Mouse (Mus musculus) heart, embryonic 13.5 days (tissue): ENCODE measurements around the gene Sorl1. TPM values are rescaled to one million over a fixed set of nuclear protein-coding genes. Genes with fewer than 3 reads are reported as not detected.

Experiments
- ATAC-seq: fragments of 200-750 bp; cut with Nextera tagmentation; 2 replicates; pipeline ENCODE4 v1.8.0; 2017; ENCODE audit warnings: moderate TSS enrichment; ENCODE audit not compliant: insufficient number of reproducible peaks, low FRiP score, low TSS enrichment; ENCODE audit errors: extremely low read depth
- H3K27ac ChIP-seq: fragments of 300-500 bp; sonication (generic); replicated peaks from 2 replicates; pipeline ENCODE4 v1.5.1; 2015; ENCODE audit warnings: moderate library complexity, mild to moderate bottlenecking, inconsistent platforms
- H3K27me3 ChIP-seq: fragments of 300-500 bp; sonication (generic); replicated peaks from 2 replicates; pipeline ENCODE4 v1.6.1; 2015; ENCODE audit warnings: mild to moderate bottlenecking, inconsistent platforms
- H3K36me3 ChIP-seq: fragments of 300-500 bp; sonication (generic); 2 replicates; pipeline ENCODE4 v1.6.1; 2015; ENCODE audit warnings: mild to moderate bottlenecking, inconsistent platforms
- H3K4me1 ChIP-seq: fragments of 300-500 bp; sonication (generic); 2 replicates; pipeline ENCODE4 v1.6.1; 2015; ENCODE audit warnings: inconsistent platforms
- H3K4me2 ChIP-seq: fragments of 300-500 bp; sonication (generic); 2 replicates; pipeline ENCODE4 v1.6.1; 2015; ENCODE audit warnings: inconsistent platforms, mild to moderate bottlenecking, moderate library complexity
- H3K4me3 ChIP-seq: fragments of 300-500 bp; sonication (generic); 2 replicates; pipeline ENCODE4 v1.5.1; 2015; ENCODE audit warnings: moderate library complexity, mild to moderate bottlenecking, inconsistent platforms
- H3K9ac ChIP-seq: fragments of 300-500 bp; sonication (generic); 2 replicates; pipeline ENCODE4 v1.6.1; 2015; ENCODE audit warnings: inconsistent platforms, mild to moderate bottlenecking, moderate library complexity
- H3K9me3 ChIP-seq: fragments of 300-500 bp; sonication (generic); 2 replicates; pipeline ENCODE4 v1.6.1; 2016; ENCODE audit warnings: inconsistent platforms
- WGBS: fragments of 180-500 bp; shearing (Covaris S2); methylation state at CpG from one replicate; pipeline ENCODE4 v1.1.7; 2015; ENCODE audit warnings: mixed read lengths; 5-methylcytosine and 5-hydroxymethylcytosine counted together
- polyA plus RNA-seq: library from polyadenylated mRNA; unstranded; fragments of >200 nt; fragmentation: Nextera tagmentation; extraction: Ambion mirVana; gene quantifications from 2 replicates; pipeline ENCODE4 v1.2.1, GENCODE M21; 2015

Gene Sorl1
- polyA plus RNA-seq, 1 experiment from 2014 or later = 3.7 TPM

DNA sequence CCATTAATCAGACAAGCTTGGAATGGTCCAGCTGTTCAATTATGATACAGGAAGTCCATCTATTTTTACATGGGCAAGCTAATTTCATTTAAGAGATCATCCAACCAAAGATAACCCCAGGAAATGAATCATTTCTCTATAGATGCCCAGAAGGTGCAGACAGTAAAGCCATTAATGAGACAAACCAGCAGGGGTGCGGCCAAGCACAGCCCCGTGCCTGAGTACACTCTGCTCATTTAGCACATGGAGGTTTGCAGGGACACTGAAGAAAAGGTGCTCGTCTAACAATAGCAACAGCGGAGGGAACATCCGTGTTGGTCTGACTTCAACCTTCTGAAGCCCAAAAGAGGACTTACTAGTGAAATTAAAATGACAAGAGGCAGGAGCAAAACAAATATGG is 76.3 kb downstream of the Sorl1 start:
- ATAC-seq = no peak
- Histone ChIP-seq H3K27ac (no peak overlapping the region), H3K9me3 (peaks cover 3% of the 10 kb centered on the region; the same call in 1 of the 2 replicates), H3K4me2 (peak overlapping the region; percentile 20; the same call in 1 of the 2 replicates), H3K4me1 (peaks cover 20% of the 10 kb centered on the region), H3K27me3 (peaks cover 15% of the 10 kb centered on the region; the same call in 1 of the 2 replicates), H3K36me3 (0 out of 2 replicates have a peak, but pooled peaks cover 6% of the 10 kb centered on the region), H3K4me3 (no peak overlapping the region), H3K9ac (no peak overlapping the region)
- WGBS = 25% methylated on average over 5 of the region's 5 CpGs

DNA sequence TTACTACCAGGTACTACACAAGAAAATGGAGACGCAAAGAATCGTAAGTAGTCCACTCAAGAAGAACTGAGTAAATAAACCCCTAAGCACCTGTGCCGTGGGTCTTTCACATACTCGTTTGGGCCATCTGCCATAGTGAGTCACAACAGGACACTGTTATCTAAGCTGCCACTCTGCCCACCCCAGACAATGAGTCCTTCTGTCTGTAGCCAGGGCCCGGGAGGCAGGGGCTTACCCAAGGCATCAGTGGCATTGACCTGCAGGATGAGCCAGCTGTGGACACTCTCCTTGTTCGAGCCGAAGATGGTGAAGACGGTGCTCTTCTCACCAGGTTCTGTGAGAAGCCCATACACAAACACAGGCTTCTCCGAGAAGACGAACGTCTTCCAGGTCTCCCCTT is 77.8 kb downstream of the Sorl1 start:
- no peak overlapping the region for H3K4me2 ChIP-seq
- WGBS = 71% methylated on average over 11 of the region's 11 CpGs

DNA sequence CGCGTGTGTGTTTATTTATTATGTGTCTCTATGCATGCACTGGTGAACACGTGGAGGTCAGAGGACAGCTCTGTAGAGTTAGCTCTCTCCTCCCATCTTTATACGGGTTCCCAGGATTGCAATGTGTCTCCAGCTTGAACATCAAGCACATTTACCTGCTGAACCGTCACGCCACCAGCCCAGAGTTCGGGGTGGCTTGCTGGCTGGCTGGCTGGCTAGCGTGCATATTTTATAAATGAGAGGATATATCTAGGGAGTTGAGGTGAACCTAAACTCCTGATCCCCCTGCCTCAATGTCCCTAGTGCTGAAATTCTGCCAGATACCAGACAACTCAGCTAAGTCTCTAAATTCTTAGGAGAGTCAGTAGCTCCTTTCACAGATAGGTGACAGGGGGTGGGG is 79.4 kb downstream of the Sorl1 start:
- Histone ChIP-seq H3K36me3 (0 out of 2 replicates have a peak, but pooled peaks cover 6% of the 10 kb centered on the region), H3K9me3 (no peaks in the 10 kb centered on the region), H3K4me1 (peaks cover 15% of the 10 kb centered on the region), H3K4me3 (no peak overlapping the region), H3K9ac (no peak overlapping the region), H3K27me3 (peaks cover 11% of the 10 kb centered on the region; the same call in 1 of the 2 replicates), H3K27ac (no peak overlapping the region), H3K4me2 (no peak overlapping the region)
- ATAC-seq = no peak
- 86% methylated on average over 8 of the region's 8 CpGs for WGBS

More for the DNA sequence above, 77.8 kb downstream of the Sorl1 start:
- Histone ChIP-seq H3K9ac (no peak overlapping the region), H3K4me1 (peaks cover 15% of the 10 kb centered on the region), H3K27ac (no peak overlapping the region), H3K9me3 (peaks cover 3% of the 10 kb centered on the region; the same call in 1 of the 2 replicates), H3K27me3 (peaks cover 15% of the 10 kb centered on the region; the same call in 1 of the 2 replicates), H3K36me3 (0 out of 2 replicates have a peak, but pooled peaks cover 6% of the 10 kb centered on the region), H3K4me3 (no peak overlapping the region)
- ATAC-seq = no peak

DNA sequence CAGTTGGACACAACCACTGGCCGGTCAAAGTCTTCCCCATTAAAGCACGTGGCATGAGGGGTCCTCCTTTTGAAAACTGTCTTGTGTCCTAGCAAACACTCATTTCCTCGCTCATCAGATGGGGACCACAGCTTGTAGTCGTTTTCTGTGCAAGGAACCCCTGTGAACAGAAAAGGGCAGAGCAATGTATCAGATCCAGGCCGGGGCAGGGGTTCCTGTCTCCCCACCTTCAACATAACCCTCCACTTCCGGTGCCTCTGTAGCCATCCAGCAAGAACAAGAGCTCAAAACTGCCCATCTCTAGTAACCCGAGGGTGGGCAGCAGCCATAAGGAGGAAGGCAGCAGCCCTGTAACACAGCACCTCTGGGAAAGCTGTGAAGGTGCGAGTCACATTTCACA is 80.2 kb downstream of the Sorl1 start:
- 82% methylated on average over 8 of the region's 8 CpGs for WGBS

DNA sequence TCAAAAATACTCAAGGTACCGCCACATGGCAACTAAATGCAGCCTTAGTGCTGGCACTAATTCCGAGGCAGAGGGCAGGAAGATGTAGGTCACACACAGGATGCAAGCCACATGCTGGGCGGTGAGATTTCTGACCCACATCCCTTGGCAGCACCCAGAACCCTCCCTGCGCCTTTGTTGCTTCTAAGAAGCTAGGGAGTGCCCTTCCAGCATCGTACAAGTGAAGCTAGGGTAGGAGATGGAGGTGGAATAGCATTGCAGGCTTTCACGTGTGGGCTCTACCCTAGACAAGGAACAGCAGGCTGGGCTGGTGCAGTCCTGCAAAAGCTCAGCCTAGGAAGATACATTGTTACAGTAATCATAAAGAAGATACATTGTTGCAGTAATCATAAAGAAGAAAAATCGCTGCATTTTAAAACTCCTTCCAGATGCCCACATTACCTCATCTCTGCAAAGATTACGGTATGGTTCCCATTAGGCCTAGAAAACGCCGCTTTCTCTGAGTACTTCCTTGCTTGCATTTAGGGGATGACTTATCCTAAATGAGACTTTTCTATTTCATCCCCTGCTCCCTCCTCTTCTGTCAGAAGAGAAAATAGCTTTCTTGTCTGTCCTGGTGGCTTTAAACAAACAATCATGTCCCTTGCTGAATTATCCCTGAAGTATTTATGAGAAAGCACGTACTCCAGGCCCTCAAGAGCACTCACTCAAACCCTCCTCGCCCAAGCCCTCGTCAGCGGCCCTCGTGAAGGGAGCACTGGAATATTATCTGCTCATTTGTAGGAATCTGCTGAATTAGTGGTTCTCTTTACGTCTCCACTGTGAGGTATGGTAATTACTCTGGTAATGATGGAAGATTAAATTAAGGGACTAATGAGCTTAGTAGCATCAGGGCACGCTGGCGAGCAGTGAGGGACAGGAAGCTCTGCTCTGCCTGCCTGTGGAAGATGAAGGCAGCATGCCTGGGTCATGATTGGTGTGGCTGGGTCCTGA is 84.8 kb downstream of the Sorl1 start:
- Histone ChIP-seq H3K9me3 (no peaks in the 10 kb centered on the region), H3K4me1 (peaks cover 10% of the 10 kb centered on the region), H3K27ac (no peak overlapping the region), H3K9ac (no peak overlapping the region), H3K27me3 (0 out of 2 replicates have a peak, but pooled peaks cover 3% of the 10 kb centered on the region), H3K4me3 (no peak overlapping the region), H3K4me2 (no peak overlapping the region), H3K36me3 (0 out of 2 replicates have a peak, but pooled peaks cover 6% of the 10 kb centered on the region)
- no peak for ATAC-seq
- 60% methylated on average over 18 of the region's 18 CpGs for WGBS

More for the DNA sequence above, 80.2 kb downstream of the Sorl1 start:
- H3K9me3 ChIP-seq = no peaks in the 10 kb centered on the region
- H3K4me2 ChIP-seq = no peak overlapping the region
- peaks cover 15% of the 10 kb centered on the region for H3K4me1 ChIP-seq
- ATAC-seq = no peak
- H3K27ac ChIP-seq = no peak overlapping the region
- H3K9ac ChIP-seq = no peak overlapping the region
- peaks cover 11% of the 10 kb centered on the region; the same call in 1 of the 2 replicates for H3K27me3 ChIP-seq
- H3K36me3 ChIP-seq = 0 out of 2 replicates have a peak, but pooled peaks cover 6% of the 10 kb centered on the region
- H3K4me3 ChIP-seq = no peak overlapping the region

DNA sequence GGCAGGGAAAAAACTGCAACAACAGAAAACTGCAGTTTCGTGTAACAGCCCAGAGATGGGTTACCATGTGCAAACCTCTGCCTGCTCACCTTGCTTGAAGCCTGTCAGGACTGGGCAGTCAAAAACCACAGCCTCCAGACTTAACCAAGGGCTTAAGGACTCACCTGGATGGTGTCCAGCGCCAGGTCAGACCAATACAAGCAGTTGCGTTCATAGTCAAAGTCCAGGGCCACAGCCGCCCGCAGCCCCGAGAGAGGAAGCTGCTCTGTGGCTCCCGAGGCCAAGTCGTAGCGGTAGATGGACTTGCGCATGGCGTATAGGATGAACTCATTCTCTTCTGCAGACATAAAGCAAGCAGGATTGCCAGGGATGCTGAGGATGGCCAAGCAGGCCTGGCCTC is 87.2 kb downstream of the Sorl1 start:
- ATAC-seq = no peak
- no peak overlapping the region for H3K9ac ChIP-seq
- no peaks in the 10 kb centered on the region for H3K9me3 ChIP-seq
- H3K4me3 ChIP-seq = no peak overlapping the region
- no peak overlapping the region for H3K27ac ChIP-seq
- H3K27me3 ChIP-seq = 0 out of 2 replicates have a peak, but pooled peaks cover 3% of the 10 kb centered on the region
- H3K4me2 ChIP-seq = no peak overlapping the region
- no peaks in the 10 kb centered on the region for H3K36me3 ChIP-seq
- peaks cover 10% of the 10 kb centered on the region for H3K4me1 ChIP-seq
- 86% methylated on average over 11 of the region's 11 CpGs for WGBS

DNA sequence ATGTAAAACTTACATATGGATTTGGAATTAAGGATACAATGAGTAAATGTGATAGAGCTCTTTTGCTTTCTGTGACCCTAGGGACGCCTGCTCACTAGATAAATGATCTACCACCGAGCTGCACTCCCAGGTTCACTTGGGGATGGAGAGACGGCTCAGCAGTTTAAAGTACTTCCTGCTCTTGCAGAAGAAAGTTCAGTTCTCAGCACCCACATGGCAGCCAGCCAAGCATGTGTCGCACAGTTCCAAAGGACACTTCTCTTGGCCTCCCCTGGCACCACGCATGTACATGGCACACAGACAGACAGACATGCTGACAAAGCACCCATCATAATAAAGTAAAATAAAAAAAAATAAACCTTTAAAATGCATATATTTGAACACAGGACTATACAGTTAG is 88.1 kb downstream of the Sorl1 start:
- no peak overlapping the region for H3K9ac ChIP-seq
- 38% methylated on average over 5 of the region's 5 CpGs for WGBS
- no peak overlapping the region for H3K4me2 ChIP-seq
- ATAC-seq = no peak
- H3K27me3 ChIP-seq = 0 out of 2 replicates have a peak, but pooled peaks cover 6% of the 10 kb centered on the region
- no peaks in the 10 kb centered on the region for H3K36me3 ChIP-seq
- H3K9me3 ChIP-seq = no peaks in the 10 kb centered on the region
- H3K4me3 ChIP-seq = no peak overlapping the region
- no peak overlapping the region for H3K27ac ChIP-seq
- H3K4me1 ChIP-seq = peaks cover 10% of the 10 kb centered on the region

DNA sequence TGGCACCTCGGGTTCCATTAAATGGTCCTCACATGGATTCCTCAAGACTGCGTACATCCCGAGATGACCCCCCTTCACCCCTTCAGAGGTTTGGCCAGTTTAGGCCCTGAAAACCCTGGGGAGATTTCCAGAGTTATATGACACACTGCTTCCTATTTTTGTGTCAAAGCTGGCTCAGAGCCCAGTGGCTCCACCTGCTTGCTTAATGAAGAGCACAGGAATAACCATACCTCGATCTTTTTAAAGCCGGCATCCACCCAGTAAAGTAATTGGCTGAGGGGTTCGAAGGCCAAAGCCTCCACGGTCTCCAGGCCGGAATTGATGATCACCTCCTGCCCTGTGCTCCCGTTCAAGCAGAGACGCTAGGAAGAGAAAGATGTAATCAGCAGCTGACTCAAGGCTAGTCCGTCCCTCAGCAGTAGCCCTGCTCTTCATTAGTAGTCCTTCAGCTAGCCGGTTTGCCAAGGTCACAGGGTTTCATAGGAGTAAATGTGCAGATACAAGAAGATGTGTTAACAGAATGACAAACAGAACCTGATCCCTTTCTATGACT is 88.8 kb downstream of the Sorl1 start:
- H3K4me3 ChIP-seq = no peak overlapping the region
- ATAC-seq = no peak
- 0 out of 2 replicates have a peak, but pooled peaks cover 6% of the 10 kb centered on the region for H3K27me3 ChIP-seq
- no peak overlapping the region for H3K27ac ChIP-seq
- H3K4me1 ChIP-seq = peaks cover 10% of the 10 kb centered on the region
- no peak overlapping the region for H3K9ac ChIP-seq
- WGBS = 59% methylated on average over 12 of the region's 12 CpGs
- H3K4me2 ChIP-seq = no peak overlapping the region
- H3K36me3 ChIP-seq = no peaks in the 10 kb centered on the region
- no peaks in the 10 kb centered on the region for H3K9me3 ChIP-seq

DNA sequence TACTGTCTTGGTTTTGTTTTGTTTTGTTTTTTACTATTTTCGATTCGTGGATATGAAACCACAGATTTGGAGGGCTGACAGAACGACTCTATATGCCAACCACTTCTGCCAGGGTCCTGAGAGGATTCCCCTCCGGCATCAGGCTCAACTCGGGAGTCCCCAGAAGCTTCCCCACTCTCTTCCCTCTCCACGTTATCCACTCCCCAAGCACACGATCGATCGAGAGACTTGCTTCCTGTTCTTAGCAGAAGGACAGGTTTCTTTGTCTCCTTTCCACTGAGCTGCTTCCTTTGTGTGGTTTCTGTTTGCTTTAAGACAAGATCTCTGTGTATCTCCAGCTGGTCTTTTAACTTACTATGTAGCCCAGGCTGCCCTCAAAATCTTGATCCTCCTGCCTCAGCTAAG is 90.0 kb downstream of the Sorl1 start:
- no peak for ATAC-seq
- Histone ChIP-seq H3K4me2 (no peak overlapping the region), H3K4me1 (peaks cover 10% of the 10 kb centered on the region), H3K27ac (no peak overlapping the region), H3K36me3 (no peaks in the 10 kb centered on the region), H3K4me3 (no peak overlapping the region), H3K9ac (no peak overlapping the region), H3K9me3 (no peaks in the 10 kb centered on the region), H3K27me3 (0 out of 2 replicates have a peak, but pooled peaks cover 6% of the 10 kb centered on the region)
- WGBS = 70% methylated on average over 9 of the region's 9 CpGs

DNA sequence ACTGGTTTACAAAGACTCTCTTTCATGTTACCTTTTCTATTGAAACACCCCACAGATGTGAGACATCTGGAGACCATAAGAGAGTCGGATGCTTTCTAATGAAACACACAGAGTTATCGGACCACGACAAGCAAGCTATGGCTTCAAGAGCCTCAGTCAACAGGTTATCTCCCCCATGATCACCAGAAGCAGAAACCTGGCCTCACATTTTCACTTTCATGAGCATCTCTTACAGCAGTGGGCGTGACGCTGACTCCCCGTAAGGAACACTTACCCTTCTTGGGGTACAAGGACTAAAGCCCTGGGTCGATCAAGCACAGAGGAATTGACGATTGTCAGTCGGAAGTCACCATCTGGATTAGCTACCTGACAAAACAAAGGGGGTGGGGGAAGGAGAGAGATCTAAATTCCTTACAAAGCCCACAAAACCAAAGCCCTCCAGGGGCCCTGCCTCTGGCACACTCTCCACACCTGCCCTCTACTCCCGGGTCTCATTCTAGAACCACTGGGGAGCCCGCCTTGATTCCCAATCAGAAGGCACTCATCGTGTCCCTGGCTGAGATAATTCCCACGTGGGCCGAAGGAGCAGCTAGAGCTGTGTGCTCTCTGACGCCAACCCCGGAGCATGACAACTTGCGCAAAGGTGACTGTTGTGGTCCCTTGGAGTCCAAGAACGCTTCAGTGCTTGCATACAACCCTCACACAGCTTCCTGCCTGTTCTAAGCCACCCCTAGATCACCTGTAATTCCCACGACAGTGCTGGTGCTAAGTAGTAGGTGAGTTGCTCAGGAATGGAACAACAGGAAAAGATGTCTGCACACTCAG is 90.6 kb downstream of the Sorl1 start:
- no peak overlapping the region for H3K4me2 ChIP-seq
- ATAC-seq = no peak
- WGBS = 65% methylated on average over 19 of the region's 19 CpGs
- no peak overlapping the region for H3K4me3 ChIP-seq
- H3K27me3 ChIP-seq = 0 out of 2 replicates have a peak, but pooled peaks cover 6% of the 10 kb centered on the region
- H3K9ac ChIP-seq = no peak overlapping the region
- H3K27ac ChIP-seq = no peak overlapping the region
- no peaks in the 10 kb centered on the region for H3K9me3 ChIP-seq
- H3K4me1 ChIP-seq = peaks cover 10% of the 10 kb centered on the region
- no peaks in the 10 kb centered on the region for H3K36me3 ChIP-seq
